Mouse (Mus musculus): ENCODE measurements around the gene Bax. TPM values are rescaled to one million over a fixed set of nuclear protein-coding genes. Genes with fewer than 3 reads are reported as not detected.
"Not testable (repeated sequence)": the region's sequence is repeated elsewhere in the genome, so short reads cannot be mapped to it uniquely, and the experiment has no call there.

Bax gene
- polyA plus RNA-seq, 1 experiment: 642 TPM

DNA sequence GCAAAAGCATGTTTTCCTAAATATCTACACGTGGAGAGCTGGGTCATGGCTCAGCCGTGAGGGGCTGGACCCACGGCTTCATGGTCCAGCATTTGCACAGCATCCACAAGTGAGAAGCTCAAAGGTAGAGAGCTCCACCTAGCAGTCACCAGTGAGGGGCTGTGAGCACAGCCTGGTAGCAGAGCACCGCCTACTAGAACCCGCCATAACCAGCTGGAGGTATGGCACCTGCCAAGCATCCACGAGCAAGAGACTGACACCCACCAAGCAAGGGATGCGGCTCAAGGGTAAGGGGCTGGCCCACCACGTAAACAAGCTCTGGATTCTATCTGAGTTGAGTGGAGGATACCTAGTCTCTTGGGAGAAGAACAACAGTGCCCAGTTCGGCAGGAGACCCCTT is 1.1 kb downstream of the Bax start:
- H3K27me3 ChIP-seq (ENCODE audit: control insufficient read depth, insufficient read depth, insufficient read length): no peaks in the 10 kb centered on the region
- TF ChIP-seq FOSL1 (IDR thresholded peaks at IDR 0.05; ENCODE audit: insufficient read depth, low read length, poor library complexity, severe bottlenecking) (no peak), MYOG (IDR thresholded peaks at IDR 0.05; ENCODE audit: control insufficient read depth, extremely low read depth, insufficient read length) (no peak), USF1 (IDR thresholded peaks at IDR 0.05; ENCODE audit: low read depth) (no peak), CTCF (IDR thresholded peaks at IDR 0.05; ENCODE audit: control insufficient read depth, insufficient read depth, insufficient read length) (no peak), CEBPB (IDR thresholded peaks at IDR 0.05; ENCODE audit: low read depth) (no peak), MAX (IDR thresholded peaks at IDR 0.05) (no peak)
- H3K79me2 ChIP-seq (ENCODE audit: control insufficient read depth, insufficient read depth): peaks cover 44% of the 10 kb centered on the region
- peak overlapping the region; percentile 76 for H3K4me3 ChIP-seq (ENCODE audit: insufficient read depth, poor library complexity, severe bottlenecking)
- H3ac ChIP-seq (ENCODE audit: control insufficient read depth, insufficient read length, low read depth): peak overlapping the region; percentile 75
- H3K36me3 ChIP-seq (ENCODE audit: control insufficient read depth, insufficient read depth): peaks cover 42% of the 10 kb centered on the region
- peaks cover 36% of the 10 kb centered on the region for H3K79me3 ChIP-seq (ENCODE audit: low read depth)

GRCm38 (mm10) chr7:45465112-45465511 is 1.6 kb downstream of the Bax start:
- peak overlapping the region; percentile 76 for H3K4me3 ChIP-seq (ENCODE audit: insufficient read depth, poor library complexity, severe bottlenecking)
- H3K79me2 ChIP-seq (ENCODE audit: control insufficient read depth, insufficient read depth): peaks cover 48% of the 10 kb centered on the region
- peaks cover 39% of the 10 kb centered on the region for H3K79me3 ChIP-seq (ENCODE audit: low read depth)
- peaks cover 46% of the 10 kb centered on the region for H3K36me3 ChIP-seq (ENCODE audit: control insufficient read depth, insufficient read depth)
- H3ac ChIP-seq (ENCODE audit: control insufficient read depth, insufficient read length, low read depth): peak overlapping the region; percentile 75
- no peaks in the 10 kb centered on the region for H3K27me3 ChIP-seq (ENCODE audit: control insufficient read depth, insufficient read depth, insufficient read length)
- TF ChIP-seq MYOG (IDR thresholded peaks at IDR 0.05; ENCODE audit: control insufficient read depth, extremely low read depth, insufficient read length) (no peak), FOSL1 (IDR thresholded peaks at IDR 0.05; ENCODE audit: insufficient read depth, low read length, poor library complexity, severe bottlenecking) (no peak)

DNA sequence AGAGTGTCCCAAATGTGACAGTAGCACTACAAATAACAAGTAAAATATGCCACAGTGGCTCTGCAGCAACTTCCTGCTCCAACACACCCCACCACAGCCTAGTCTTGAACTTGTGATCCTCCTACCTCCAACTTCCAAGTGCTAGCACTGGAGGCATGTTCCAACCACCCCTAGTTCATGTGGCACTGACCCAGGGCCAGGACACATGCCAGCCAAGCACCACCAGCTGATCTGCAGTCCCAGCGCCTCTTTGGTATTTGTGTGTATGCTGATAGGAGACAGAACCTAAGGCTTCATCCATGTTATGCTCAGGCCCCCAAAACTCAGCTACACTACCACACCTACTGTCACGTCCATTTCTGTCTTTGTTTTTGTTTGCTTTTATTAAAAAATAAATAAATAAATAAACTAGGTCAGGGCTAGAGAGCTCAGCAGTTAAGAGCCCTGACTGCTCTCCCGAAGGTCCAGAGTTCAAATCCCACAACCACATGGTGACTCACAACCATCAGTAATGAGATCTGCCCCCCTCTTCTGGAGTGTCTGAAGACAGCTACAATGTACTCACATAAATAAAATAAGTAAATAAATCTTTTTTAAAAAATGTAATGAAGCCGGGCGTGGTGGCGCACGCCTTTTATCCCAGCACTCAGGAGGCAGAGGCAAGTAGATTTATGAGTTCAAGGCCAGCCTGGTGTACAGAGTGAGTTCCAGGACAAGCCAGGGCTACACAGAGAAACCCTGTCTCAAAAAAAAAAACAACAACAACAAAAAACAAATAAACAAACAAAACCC is 2.5 kb downstream of the Bax start:
- TF ChIP-seq CTCF (IDR thresholded peaks at IDR 0.05; ENCODE audit: control insufficient read depth, insufficient read depth, insufficient read length): no peak
- no peak for TF ChIP-seq CEBPB (IDR thresholded peaks at IDR 0.05; ENCODE audit: low read depth)
- no peak for TF ChIP-seq MYOD1 (IDR thresholded peaks at IDR 0.05; ENCODE audit: control insufficient read depth, insufficient read length, low read depth)
- TF ChIP-seq MAX (IDR thresholded peaks at IDR 0.05): no peak
- TF ChIP-seq FOSL1 (IDR thresholded peaks at IDR 0.05; ENCODE audit: insufficient read depth, low read length, poor library complexity, severe bottlenecking): no peak
- no peak for TF ChIP-seq USF1 (IDR thresholded peaks at IDR 0.05; ENCODE audit: low read depth)
- no peak for TF ChIP-seq MYOG (IDR thresholded peaks at IDR 0.05; ENCODE audit: control insufficient read depth, extremely low read depth, insufficient read length)
- peaks cover 54% of the 10 kb centered on the region for H3K79me2 ChIP-seq (ENCODE audit: control insufficient read depth, insufficient read depth)
- H3K79me3 ChIP-seq (ENCODE audit: low read depth): peaks cover 42% of the 10 kb centered on the region
- no peaks in the 10 kb centered on the region for H3K27me3 ChIP-seq (ENCODE audit: control insufficient read depth, insufficient read depth, insufficient read length)
- H3K36me3 ChIP-seq (ENCODE audit: control insufficient read depth, insufficient read depth): peaks cover 47% of the 10 kb centered on the region
- no peak overlapping the region for H3ac ChIP-seq (ENCODE audit: control insufficient read depth, insufficient read length, low read depth)
- no peak overlapping the region for H3K4me3 ChIP-seq (ENCODE audit: insufficient read depth, poor library complexity, severe bottlenecking)

- not testable (repeated sequence) for H3K27me3 ChIP-seq (ENCODE audit: control insufficient read depth, insufficient read depth, insufficient read length); H3K4me3 ChIP-seq (ENCODE audit: insufficient read depth, poor library complexity, severe bottlenecking); H3ac ChIP-seq (ENCODE audit: control insufficient read depth, insufficient read length, low read depth)
- Histone ChIP-seq H3K36me3 (ENCODE audit: control insufficient read depth, insufficient read depth) (peaks cover 59% of the 10 kb centered on the region), H3K79me2 (ENCODE audit: control insufficient read depth, insufficient read depth) (peaks cover 67% of the 10 kb centered on the region), H3K79me3 (ENCODE audit: low read depth) (peaks cover 55% of the 10 kb centered on the region)
Measured at GRCm38 (mm10) chr7:45462868-45463267, 3.8 kb downstream of the Bax start.

GRCm38 (mm10) chr7:45462325-45462724 is 4.4 kb downstream of the Bax start:
- Histone ChIP-seq H3K79me3 (ENCODE audit: low read depth) (peaks cover 60% of the 10 kb centered on the region), H3ac (ENCODE audit: control insufficient read depth, insufficient read length, low read depth) (no peak overlapping the region), H3K36me3 (ENCODE audit: control insufficient read depth, insufficient read depth) (peaks cover 65% of the 10 kb centered on the region), H3K79me2 (ENCODE audit: control insufficient read depth, insufficient read depth) (peaks cover 72% of the 10 kb centered on the region), H3K4me3 (ENCODE audit: insufficient read depth, poor library complexity, severe bottlenecking) (no peak overlapping the region), H3K27me3 (ENCODE audit: control insufficient read depth, insufficient read depth, insufficient read length) (no peaks in the 10 kb centered on the region)
- TF ChIP-seq CEBPB (IDR thresholded peaks at IDR 0.05; ENCODE audit: low read depth) (no peak), MAX (IDR thresholded peaks at IDR 0.05) (no peak), CTCF (IDR thresholded peaks at IDR 0.05; ENCODE audit: control insufficient read depth, insufficient read depth, insufficient read length) (no peak), FOSL1 (IDR thresholded peaks at IDR 0.05; ENCODE audit: insufficient read depth, low read length, poor library complexity, severe bottlenecking) (no peak), MYOD1 (IDR thresholded peaks at IDR 0.05; ENCODE audit: control insufficient read depth, insufficient read length, low read depth) (no peak), MYOG (IDR thresholded peaks at IDR 0.05; ENCODE audit: control insufficient read depth, extremely low read depth, insufficient read length) (no peak), USF1 (IDR thresholded peaks at IDR 0.05; ENCODE audit: low read depth) (no peak)

DNA sequence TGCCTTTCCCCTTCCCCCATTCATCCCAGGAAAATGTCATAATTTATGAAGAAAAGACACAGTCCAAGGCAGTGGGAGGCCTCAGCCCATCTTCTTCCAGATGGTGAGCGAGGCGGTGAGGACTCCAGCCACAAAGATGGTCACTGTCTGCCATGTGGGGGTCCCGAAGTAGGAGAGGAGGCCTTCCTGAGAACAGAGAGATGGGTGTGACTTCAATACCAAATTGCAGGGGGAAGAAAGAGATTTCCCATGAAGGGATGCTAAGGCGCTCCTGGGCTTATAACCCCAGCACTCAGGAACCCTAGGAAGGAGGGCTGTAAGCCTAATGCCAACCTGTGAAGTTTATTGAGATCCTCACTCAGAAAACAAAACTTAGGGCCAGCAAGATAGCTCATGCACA is 4.9 kb downstream of the Bax start:
- Histone ChIP-seq H3K36me3 (ENCODE audit: control insufficient read depth, insufficient read depth) (peaks cover 68% of the 10 kb centered on the region), H3K27me3 (ENCODE audit: control insufficient read depth, insufficient read depth, insufficient read length) (no peaks in the 10 kb centered on the region), H3K79me2 (ENCODE audit: control insufficient read depth, insufficient read depth) (peaks cover 74% of the 10 kb centered on the region), H3K4me3 (ENCODE audit: insufficient read depth, poor library complexity, severe bottlenecking) (no peak overlapping the region), H3K79me3 (ENCODE audit: low read depth) (peaks cover 62% of the 10 kb centered on the region), H3ac (ENCODE audit: control insufficient read depth, insufficient read length, low read depth) (peak overlapping the region; percentile 42)
- no peak for TF ChIP-seq USF1 (IDR thresholded peaks at IDR 0.05; ENCODE audit: low read depth)
- no peak for TF ChIP-seq MYOG (IDR thresholded peaks at IDR 0.05; ENCODE audit: control insufficient read depth, extremely low read depth, insufficient read length)
- TF ChIP-seq CEBPB (IDR thresholded peaks at IDR 0.05; ENCODE audit: low read depth): no peak
- TF ChIP-seq MYOD1 (IDR thresholded peaks at IDR 0.05; ENCODE audit: control insufficient read depth, insufficient read length, low read depth): no peak
- TF ChIP-seq CTCF (IDR thresholded peaks at IDR 0.05; ENCODE audit: control insufficient read depth, insufficient read depth, insufficient read length): no peak
- no peak for TF ChIP-seq MAX (IDR thresholded peaks at IDR 0.05)
- no peak for TF ChIP-seq FOSL1 (IDR thresholded peaks at IDR 0.05; ENCODE audit: insufficient read depth, low read length, poor library complexity, severe bottlenecking)

Measured in C2C12 (cell line).